Mouse (Mus musculus) bone marrow macrophage, adult 2 months (primary cell): Measurements from ENCODE around the gene Btnl10.

ENCODE experiments used
- CTCF ChIP-seq: IDR thresholded peaks from 2 replicates; pipeline ENCODE4 v1.5.1; 2012; ENCODE audit warnings: low read depth, mild to moderate bottlenecking, low read length, moderate library complexity
- POLR2A ChIP-seq: IDR thresholded peaks from 2 replicates; pipeline ENCODE4 v1.6.1; 2012; ENCODE audit warnings: mild to moderate bottlenecking, low read depth, low read length, borderline replicate concordance

- TF ChIP-seq CTCF (no peak), POLR2A (no peak)
These were observed 54.1 kb downstream of the Btnl10 start for GRCm38 (mm10) chr11:58971796-58972195.
